Mouse (Mus musculus) hindlimb bud, embryonic 11.5 days (tissue): ENCODE data around the gene Ddx60.
"Not testable (repeated sequence)": the region's sequence is repeated elsewhere in the genome, so short reads cannot be mapped to it uniquely, and the experiment has no call there.

ENCODE experiments used
- DNase-seq: peaks from one replicate; pipeline ENCODE4 v3.0.0-alpha.2; 2012; ENCODE audit warnings: low read depth, low spot score; ENCODE audit errors: extremely low spot score

The Ddx60 gene

GRCm38 (mm10) chr8:61927777-61928494 lies at the start of gene Ddx60:
TSS of gene Ddx60 (plus strand) at chr8:61928087.
- no peak for DNase-seq

DNA sequence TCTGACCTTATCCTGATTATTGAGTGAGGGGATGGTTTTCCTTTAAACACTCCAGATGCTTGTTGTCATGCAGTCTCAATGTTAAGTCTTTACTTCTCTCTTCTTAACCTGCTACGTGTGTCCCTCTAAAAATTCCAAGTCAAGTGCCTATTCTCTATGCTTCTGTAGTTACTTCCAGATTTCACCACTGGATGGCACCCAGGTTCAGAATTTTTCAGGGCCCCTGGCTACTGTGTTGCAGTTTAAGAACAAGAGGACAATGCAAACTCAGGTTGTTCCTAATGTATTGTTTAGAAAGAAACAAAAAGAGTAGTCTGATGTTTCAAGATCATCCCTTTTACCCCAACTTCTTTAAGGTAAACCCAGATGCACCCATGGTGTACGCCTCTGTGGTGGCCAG lies 33.8 kb upstream of the Ddx60 start:
- DNase-seq, result peak; percentile 22

DNA sequence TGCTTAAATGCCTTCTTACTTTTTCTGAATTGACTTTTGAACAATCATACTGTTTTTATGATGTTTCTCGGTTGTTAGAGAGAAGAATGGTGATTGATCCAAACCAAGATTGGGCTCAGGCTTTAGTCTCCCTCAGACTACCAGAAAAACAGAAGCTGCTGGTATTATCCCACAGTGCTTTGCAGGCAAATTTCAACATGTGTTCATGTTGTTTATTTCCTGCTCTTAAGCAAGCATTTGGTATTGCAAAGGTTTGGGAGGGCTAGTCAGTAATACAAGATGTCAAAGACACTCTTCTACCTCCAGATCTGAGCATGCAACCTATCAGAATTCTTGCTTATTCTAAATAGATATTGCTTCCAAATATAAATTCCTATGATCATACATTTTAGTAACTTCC lies 31.1 kb upstream of the Ddx60 start:
- DNase-seq, result no peak

DNA sequence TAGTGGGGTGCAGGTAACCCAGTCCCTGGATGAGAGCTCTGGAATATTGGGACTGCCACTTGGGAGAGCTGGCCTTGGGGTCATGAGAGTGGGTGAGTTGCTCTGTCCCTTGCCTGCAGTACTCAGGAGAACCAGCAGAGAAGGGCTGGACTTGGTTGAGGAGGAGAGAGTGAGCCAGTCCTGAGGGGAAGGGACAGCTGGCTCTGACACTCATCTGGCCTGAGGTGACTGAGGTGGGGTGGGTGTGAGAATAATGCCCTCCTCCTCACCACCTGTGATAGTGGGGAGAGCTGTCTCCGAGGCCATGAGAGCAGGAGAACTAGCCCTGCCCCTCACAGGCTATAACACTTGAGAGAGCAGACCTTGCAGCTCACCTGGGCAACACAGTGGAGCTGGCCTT lies 30.5 kb upstream of the Ddx60 start:
- DNase-seq, result no peak

DNA sequence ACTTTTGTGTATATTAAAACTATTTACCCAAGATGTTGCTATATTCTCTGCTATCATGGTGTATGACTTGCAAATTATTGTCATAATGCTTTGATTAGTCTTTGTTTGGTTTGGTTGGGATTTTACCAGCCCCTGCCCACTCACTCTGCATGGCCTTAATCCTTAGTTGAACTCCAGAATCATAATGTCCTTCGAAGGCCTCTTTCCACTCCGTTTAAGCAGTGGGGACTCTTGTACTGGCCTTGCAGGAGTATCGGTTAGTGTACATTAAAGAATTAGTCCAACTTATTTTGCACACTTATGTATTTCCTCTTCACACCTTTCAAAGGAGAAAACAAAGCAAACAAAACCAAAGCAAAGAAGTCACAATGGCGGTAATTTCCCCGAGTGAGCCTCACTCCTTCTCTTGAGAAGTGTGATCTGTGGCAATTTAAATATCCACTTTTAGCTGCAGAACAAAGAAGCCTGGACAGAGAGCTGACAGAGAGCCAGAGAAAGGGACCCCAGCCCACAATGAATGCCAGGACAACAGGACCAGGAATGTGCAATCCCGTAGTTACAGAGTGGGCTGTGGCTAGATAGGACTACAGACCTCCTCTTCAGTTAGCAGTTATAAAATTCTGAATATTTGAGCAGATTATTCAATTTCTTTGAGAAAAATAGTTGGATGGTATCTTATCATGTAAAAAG lies 26.7 kb upstream of the Ddx60 start:
- DNase-seq, result no peak

DNA sequence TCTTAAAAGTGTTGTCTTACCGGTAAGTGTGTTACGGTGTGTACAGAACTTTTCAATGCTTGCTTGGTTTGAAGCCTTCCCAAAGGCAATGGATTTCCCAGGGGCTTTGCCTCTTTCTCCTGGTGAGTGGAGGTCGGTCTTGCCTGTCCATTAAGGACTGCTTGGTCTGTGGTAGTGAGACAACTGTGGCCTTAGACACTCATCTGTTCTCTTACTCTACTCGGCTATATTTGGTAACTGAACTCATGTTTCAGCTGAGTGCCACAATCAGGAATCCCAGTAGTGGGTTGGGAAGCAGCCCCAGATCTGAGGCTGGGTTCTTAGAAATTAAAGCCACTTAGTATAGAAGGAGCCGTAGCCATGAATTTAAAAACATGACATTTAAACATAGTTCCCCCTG lies 25.4 kb upstream of the Ddx60 start, which contains the start of gene Palld:
TSS of gene Palld (minus strand) at position 170 of the 400 bp plus-strand sequence.
- DNase-seq, result no peak

GRCm38 (mm10) chr8:61908303-61909215 lies 19.3 kb upstream of the Ddx60 start:
- DNase-seq, result no peak

- no peak for DNase-seq
These were observed 18.6 kb upstream of the Ddx60 start for GRCm38 (mm10) chr8:61909313-61909712.

GRCm38 (mm10) chr8:61912817-61913216 lies 15.1 kb upstream of the Ddx60 start:
- no peak for DNase-seq

DNA sequence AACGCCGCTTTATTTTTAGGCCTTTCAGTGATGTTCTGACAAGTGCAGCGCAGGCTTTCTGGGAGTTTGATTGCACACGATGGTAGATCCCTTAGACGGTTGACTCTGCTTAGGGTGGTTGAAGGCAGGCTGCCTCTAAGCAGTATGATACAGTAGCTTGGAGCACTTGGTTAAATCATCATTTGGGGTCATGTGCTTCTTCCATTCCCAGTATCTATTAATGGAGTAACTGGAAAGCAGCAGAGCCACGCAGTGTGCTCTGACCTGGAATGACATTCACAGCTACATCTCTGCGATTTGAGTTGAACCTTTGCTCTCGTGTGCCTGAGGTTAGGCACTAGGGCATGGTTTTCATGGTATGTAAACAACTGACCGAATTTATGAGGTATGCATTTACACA lies 13.9 kb upstream of the Ddx60 start:
- DNase-seq, result no peak

DNA sequence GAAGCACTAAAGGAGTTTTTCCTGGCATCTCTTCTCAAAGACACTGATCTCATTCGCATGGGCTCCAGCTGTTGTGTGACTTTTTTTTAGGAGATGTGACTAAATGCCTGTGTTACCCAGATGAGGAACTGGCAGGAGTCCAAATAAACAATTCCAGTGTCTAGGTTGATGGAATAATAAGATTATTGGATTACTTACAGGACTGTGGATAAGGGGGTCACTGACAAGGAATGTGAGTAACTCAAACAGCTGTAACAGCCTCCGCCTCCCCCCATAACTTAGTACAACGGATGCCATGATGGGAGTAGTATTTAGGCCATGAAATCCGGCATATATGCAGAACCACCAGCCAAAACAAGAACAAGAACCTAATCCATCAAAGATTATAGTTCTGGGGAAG lies 10.6 kb upstream of the Ddx60 start:
- no peak for DNase-seq

DNA sequence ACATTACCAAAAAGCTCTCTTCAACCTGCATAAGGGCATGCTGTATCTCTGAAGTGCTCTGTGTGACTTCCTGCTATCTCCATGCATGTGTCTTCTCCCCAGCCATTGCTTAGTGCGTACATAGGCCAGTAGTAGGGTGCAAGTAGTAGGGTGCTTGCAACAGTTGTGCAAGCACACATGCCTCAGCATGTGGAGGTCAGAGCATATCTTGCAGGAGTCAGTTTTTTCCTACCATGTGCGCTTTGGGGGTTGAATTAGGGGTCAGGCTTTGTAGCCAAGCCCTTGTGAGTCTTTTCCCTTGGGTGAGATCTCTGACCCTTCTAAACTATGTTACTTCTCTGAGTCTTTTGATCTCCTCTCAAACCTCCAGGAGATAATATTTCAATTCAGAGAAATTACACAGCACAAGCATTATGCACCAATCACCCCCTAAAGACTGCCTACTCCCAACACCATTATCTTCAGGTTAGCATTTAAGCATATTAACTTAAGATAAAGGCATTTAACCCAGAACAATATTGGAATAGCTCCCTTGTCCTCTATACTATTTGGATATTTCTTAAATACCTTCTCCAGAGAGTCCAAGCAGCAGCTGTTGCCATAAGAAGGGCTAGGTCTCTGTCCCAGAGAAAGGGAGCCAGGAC lies 8.6 kb upstream of the Ddx60 start:
- no peak for DNase-seq

GRCm38 (mm10) chr8:61920389-61920788 lies 7.5 kb upstream of the Ddx60 start:
- no peak for DNase-seq

- no peak for DNase-seq
These were observed 6.3 kb upstream of the Ddx60 start for GRCm38 (mm10) chr8:61921454-61922054.

GRCm38 (mm10) chr8:61924518-61924917 lies 3.4 kb upstream of the Ddx60 start:
- no peak for DNase-seq

- no peak for DNase-seq
These were observed 5.4 kb downstream of the Ddx60 start for GRCm38 (mm10) chr8:61933243-61933642.

DNA sequence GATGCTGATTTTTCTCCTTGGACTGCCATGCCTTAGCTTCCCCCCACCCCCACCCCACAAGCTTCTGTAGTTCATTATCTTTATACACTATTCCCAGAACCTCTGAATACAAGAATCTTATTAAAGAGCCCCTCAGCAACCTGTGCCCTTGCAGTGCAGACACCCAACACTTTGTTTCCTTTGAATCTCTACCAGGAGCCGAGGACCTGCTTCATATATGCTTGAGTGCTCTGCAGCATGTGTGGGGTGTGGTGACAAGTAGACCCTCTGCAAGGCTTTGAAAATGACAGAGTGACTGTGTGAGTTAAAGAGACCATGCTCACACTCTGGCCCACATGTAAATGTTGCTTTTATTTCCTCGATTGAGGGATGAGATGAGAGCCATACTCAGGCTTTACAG lies 9.7 kb downstream of the Ddx60 start:
- DNase-seq, result no peak

DNA sequence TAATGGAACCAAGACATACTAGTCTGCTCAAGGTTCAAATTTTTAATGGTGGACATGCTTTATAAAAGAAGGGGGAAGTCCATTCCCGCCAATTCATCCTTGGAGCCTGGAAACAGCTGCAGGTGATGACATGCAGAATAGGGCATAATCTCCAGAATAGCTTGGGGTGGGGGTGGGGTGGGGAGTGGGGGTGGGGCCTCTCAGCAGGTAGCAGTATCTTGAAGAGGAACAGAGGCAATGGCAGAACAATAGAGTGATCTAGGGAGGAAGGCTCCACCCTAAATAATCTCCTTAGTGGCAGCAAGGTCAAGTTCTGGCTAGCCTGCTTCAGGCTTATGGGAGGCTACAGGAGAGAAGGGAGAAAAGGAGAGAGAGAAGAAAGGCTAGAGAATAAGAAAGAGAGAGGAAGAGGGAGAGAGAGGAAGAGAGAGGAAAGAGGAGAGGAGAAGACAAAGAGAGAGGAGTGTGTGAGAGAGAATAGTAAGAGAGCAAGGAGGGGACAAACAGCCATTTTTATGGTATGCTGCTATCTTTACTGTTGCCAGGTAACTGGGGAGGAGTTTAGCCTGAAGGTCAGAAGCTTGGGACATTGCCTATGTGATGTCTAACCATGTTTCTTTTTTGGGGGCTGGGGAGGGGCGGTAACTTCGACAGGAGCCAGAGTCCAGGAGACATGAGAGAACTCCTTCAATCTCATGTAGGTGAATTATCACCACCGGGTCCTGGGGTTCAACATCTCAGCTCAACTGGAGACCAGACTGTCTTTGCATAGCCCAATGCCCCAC lies 36.9 kb downstream of the Ddx60 start:
- not testable (repeated sequence) for DNase-seq

- no peak for DNase-seq
These were observed 41.7 kb downstream of the Ddx60 start for GRCm38 (mm10) chr8:61969581-61969980.

DNA sequence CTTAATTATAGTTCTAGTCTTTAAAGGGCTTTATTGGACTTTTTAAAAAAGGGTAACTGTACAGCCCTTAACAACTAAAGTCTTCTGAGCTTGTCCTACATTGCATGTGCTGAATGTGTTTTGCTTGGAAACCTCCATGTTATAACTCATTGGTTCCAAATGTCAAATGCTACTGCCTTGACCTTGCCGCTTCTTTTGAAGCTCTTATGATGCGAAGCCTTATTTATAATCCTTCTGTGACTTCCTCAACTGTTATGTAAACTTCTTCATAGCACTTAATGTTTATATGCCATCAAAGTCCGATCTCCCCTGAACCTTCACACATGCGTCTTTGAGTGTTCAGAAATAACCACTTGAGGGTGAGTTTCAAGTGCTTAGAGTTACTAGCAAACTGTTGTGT lies 57.1 kb downstream of the Ddx60 start:
- no peak for DNase-seq
